Mouse (Mus musculus) monocyte, adult 2 months (primary cell): ENCODE results near the gene Olfr1120.
"Not testable (repeated sequence)": the region's sequence is repeated elsewhere in the genome, so short reads cannot be mapped to it uniquely, and the experiment has no call there.

ENCODE experiments used
- DNase-seq, 2 experiments: peaks; one replicate each; pipeline ENCODE4 v3.0.0; 2022; ENCODE audit warnings: low spot score in 2 of 2, low read depth in 1 of 2

Olfr1120 gene

DNA sequence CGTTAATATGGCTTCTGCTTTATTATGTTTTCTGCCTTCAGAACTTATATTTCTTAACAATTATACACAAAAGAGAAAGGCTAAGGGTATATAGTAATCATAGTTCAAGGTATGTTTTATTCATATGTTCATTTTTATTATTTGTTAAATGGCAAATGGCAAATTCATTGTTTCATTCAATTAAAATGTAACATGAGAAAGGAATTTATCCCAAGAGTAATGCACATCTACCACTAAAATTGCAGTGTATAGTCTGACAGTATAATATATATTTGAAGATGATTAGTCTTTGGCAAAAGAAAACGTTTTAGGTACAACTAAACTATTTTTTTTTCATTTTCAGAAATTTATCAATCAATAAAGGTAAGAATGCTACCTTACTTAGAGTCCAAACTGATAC lies at the start of gene Olfr1120:
Olfr1120 (plus strand) TSS at position 301 of the 400 bp plus-strand sequence.
- no peak for DNase-seq

GRCm38 (mm10) chr2:87307281-87307680 lies 47.3 kb upstream of the Olfr1120 start, which contains the start of gene Olfr1118:
Olfr1118 (plus strand) TSS chr2:87307581.
- no peak for DNase-seq

DNA sequence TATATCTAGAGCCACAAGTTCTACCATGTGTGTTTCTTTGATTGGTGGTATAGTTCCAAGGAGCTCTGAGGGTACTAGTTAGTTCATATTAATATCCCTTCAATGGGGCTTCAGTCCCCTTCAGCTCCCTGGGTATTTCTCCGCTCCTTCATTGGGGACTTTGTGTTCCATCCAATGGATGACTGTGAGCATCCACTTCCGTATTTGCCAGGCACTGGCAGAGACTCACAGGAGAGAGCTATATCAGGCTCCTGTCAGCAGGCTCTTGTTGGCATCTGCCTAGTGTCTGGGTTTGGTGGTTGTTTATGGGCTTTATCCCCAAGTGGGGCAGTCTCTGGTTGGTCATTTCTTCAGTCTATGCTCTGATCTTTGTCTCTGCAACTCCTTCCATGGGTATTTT lies 5.5 kb downstream of the Olfr1120 start:
- not testable (repeated sequence) for DNase-seq

DNA sequence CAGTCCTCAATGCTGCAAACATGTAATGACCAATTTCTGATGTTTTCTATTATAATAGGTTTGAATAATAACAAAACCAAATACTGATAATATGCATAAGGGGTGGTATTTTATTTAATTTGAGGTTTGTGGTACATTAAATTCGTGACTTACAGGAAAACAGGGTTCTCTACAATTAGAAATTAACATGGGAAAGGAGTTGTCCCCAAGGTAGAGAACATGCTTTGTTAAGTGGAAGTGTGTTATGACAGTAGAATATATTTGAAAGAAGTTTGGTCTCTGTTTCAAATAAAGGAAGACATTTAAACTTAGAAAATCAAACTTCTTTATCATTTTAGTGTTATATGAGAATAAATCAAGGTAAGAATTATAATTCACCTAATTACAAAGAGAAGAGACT lies 15.0 kb downstream of the Olfr1120 start, which contains the start of gene Olfr1121:
Olfr1121 (plus strand) TSS at position 301 of the 400 bp plus-strand sequence.
- DNase-seq: no peak

DNA sequence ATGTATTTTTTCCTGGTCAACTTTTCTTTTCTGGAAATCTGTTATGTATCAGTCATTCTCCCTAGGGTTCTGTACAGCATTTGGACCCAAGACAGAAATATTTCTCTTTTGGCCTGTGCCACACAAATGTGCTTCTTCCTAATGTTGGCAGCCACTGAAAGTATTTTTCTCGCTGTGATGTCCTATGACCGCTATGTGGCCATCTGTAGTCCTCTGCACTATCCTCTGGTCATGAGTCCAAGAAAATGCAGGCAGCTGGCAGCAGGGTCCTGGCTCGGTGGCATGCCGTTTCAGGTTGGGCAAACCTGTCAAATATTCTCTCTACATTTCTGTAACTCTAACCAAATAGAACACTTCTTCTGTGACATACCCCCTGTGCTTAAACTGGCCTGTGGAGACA lies 17.1 kb downstream of the Olfr1120 start:
- DNase-seq: no peak

DNA sequence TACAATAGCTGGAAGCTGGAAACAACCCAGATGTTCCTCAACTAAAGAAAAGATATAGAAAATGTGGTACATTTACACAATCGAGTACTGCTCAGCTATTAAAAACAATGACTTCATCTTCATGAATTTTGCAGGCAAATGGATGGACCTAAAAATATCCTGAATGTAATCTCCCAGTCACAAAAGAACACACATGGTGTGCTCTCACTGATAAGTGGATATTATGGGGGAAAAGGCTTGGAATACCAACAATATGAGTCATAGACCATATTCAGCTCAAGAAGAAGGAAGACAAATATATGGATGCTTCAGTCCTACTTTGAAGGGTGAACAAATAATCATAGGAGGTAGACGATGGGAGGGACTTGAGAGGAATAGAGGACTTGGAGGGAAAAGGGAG lies 29.3 kb downstream of the Olfr1120 start:
- no peak for DNase-seq

DNA sequence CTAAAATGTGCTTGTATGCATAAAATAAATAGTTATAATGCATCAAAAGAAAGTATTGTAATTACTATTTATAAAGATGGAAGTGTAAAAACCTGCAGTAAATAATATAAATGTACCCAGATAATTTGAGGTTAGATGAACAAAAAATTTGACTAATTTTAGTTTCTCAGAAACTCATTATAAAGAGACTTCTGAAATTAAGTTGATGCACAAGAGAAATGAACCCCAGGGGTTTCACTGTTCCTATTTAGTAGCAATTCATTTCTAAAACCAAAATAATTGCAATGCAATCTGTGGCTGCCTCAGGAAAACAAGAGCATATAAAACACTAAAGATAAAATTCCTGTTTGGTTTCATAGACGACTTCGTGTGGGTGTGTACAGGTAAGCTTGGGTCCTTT lies 30.9 kb downstream of the Olfr1120 start, which contains the start of gene Olfr1122:
Olfr1122 (plus strand) TSS at position 301 of the 400 bp plus-strand sequence.
- DNase-seq: no peak

GRCm38 (mm10) chr2:87393605-87394004 lies 39.0 kb downstream of the Olfr1120 start:
- not testable (repeated sequence) for DNase-seq

DNA sequence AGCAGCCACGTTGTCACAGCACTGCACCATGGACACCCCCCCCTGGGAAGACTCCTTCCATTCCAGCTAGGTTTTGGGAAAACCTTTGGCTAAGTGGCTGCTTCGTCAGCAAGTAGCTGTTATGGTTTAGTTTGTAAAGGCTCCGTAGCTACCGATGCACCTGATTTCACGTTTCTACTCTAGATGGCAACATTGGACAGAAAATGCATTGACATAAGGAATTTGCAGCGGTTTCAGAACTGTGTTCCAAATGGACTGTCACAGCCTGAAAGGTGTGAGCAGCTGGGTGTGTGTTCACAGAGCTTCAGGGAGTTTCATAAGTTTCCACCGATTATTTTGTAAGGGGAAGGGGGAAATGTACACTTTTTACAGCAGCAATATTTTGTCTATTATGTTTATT lies 40.1 kb downstream of the Olfr1120 start:
- not testable (repeated sequence) for DNase-seq
